Mouse (Mus musculus) inflammation-experienced regulatory T-cells (primary cell): ENCODE measurements around the gene Gucy1b2. TPM values are rescaled to one million over a fixed set of nuclear protein-coding genes. Genes with fewer than 3 reads are reported as not detected.

Experiments used
- polyA plus RNA-seq, 2 experiments: library from polyadenylated mRNA; unstranded; fragments of 100-300 nt; shearing (Covaris generic); gene quantifications; one replicate each; pipeline ENCODE4 v1.2.1; 2017

Gucy1b2 gene
- polyA plus RNA-seq: under 1 TPM in 1 of 2 experiments, not detected in 1; 0.10 TPM

DNA sequence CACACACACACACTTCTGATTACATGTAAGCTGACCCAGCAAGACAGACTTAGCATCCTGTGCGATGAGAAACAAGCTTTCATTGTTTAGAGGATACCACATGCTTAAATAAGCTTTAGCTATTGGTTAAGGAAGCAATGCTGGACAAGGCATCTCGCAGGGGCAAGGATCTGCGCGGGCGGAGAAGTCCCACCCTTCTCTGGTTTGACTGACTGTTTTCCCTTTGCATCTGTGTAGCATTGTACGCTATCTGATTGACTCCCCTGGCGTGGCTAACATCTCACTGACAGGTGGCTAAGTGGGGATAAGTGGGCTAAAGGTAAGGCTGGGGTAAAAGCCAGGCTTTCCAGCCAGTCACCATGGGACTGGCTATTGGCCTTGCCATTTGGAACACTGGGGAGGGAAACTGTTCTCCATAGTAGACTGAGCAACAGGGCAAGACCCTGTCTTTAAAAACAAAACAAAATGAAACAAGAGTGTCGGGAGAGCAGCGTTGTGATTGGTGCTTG is at the start of gene Gucy1b2:
Gucy1b2 (minus strand) TSS at position 51 of the 509 bp plus-strand sequence.

Other genes with a start within 250 kb of the Gucy1b2 start
- gene Rnaseh2b, start 163.7 kb downstream of the Gucy1b2 start, polyA plus RNA-seq: 10 to 100 TPM; 30.6 to 31.6 TPM
- gene Dleu7, start 163.2 kb downstream of the Gucy1b2 start, polyA plus RNA-seq: 1 to 10 TPM; 2.0 TPM
- 1 to 10 TPM in 1 of 2 experiments, under 1 TPM in 1; 0.47 to 3.3 TPM for gene Fam124a, start 99.4 kb upstream of the Gucy1b2 start, polyA plus RNA-seq
- gene Gm4131, start 110.6 kb upstream of the Gucy1b2 start, polyA plus RNA-seq: under 1 TPM in 1 of 2 experiments, not detected in 1; 0.97 TPM
- under 1 TPM; 0.12 to 0.44 TPM for gene Serpine3, start 207.4 kb upstream of the Gucy1b2 start, polyA plus RNA-seq